Mouse (Mus musculus) right cerebral cortex, postnatal 14 days (tissue): ENCODE data around the gene Hspb7.

ENCODE experiments used
- DNase-seq: peaks from one replicate; pipeline ENCODE4 v3.0.0; 2022

Gene Hspb7

GRCm38 (mm10) chr4:141451251-141451650, 30.7 kb downstream of the Hspb7 start:
- no peak for DNase-seq

GRCm38 (mm10) chr4:141451916-141452450, 31.4 kb downstream of the Hspb7 start:
- no peak for DNase-seq

GRCm38 (mm10) chr4:141454581-141455350, 34.2 kb downstream of the Hspb7 start:
- DNase-seq = no peak

GRCm38 (mm10) chr4:141455526-141455925, 34.9 kb downstream of the Hspb7 start:
- no peak for DNase-seq

- no peak for DNase-seq
These were observed 35.8 kb downstream of the Hspb7 start for GRCm38 (mm10) chr4:141456193-141456938.

GRCm38 (mm10) chr4:141458236-141458635, 37.7 kb downstream of the Hspb7 start:
- no peak for DNase-seq

GRCm38 (mm10) chr4:141458888-141459287, 38.3 kb downstream of the Hspb7 start:
- DNase-seq = no peak

GRCm38 (mm10) chr4:141459766-141460165, 39.2 kb downstream of the Hspb7 start:
- DNase-seq = no peak

GRCm38 (mm10) chr4:141460481-141460880, 39.9 kb downstream of the Hspb7 start:
- DNase-seq = no peak

- DNase-seq = no peak
These were observed 40.5 kb downstream of the Hspb7 start for GRCm38 (mm10) chr4:141461088-141461487.

GRCm38 (mm10) chr4:141461576-141461975, 41.0 kb downstream of the Hspb7 start:
- DNase-seq = no peak

- no peak for DNase-seq
These were observed 42.9 kb downstream of the Hspb7 start for GRCm38 (mm10) chr4:141463472-141463871.

- no peak for DNase-seq
These were observed 44.1 kb downstream of the Hspb7 start for GRCm38 (mm10) chr4:141464722-141465121.

GRCm38 (mm10) chr4:141465512-141466288, 45.1 kb downstream of the Hspb7 start:
- DNase-seq = no peak

- no peak for DNase-seq
These were observed 45.8 kb downstream of the Hspb7 start for GRCm38 (mm10) chr4:141466289-141466795.

- no peak for DNase-seq
These were observed 46.4 kb downstream of the Hspb7 start for GRCm38 (mm10) chr4:141466844-141467580.

GRCm38 (mm10) chr4:141467581-141467927, 47.0 kb downstream of the Hspb7 start:
- DNase-seq = no peak

- DNase-seq = no peak
These were observed 48.0 kb downstream of the Hspb7 start for GRCm38 (mm10) chr4:141468576-141468975.

GRCm38 (mm10) chr4:141469343-141469742, 48.8 kb downstream of the Hspb7 start:
- DNase-seq = no peak

- DNase-seq = no peak
These were observed 50.9 kb downstream of the Hspb7 start for GRCm38 (mm10) chr4:141471491-141471890.

- no peak for DNase-seq
These were observed 52.2 kb downstream of the Hspb7 start for GRCm38 (mm10) chr4:141472641-141473321.

GRCm38 (mm10) chr4:141474431-141474830, 53.9 kb downstream of the Hspb7 start:
- DNase-seq = no peak
